Mouse (Mus musculus): ENCODE data around the gene Ensa. TPM values are rescaled to one million over a fixed set of nuclear protein-coding genes. Genes with fewer than 3 reads are reported as not detected.
"Not testable (repeated sequence)": the region's sequence is repeated elsewhere in the genome, so short reads cannot be mapped to it uniquely, and the experiment has no call there.

Gene Ensa
- polyA plus RNA-seq, 1 experiment from 2014 or later, result 118 TPM

DNA sequence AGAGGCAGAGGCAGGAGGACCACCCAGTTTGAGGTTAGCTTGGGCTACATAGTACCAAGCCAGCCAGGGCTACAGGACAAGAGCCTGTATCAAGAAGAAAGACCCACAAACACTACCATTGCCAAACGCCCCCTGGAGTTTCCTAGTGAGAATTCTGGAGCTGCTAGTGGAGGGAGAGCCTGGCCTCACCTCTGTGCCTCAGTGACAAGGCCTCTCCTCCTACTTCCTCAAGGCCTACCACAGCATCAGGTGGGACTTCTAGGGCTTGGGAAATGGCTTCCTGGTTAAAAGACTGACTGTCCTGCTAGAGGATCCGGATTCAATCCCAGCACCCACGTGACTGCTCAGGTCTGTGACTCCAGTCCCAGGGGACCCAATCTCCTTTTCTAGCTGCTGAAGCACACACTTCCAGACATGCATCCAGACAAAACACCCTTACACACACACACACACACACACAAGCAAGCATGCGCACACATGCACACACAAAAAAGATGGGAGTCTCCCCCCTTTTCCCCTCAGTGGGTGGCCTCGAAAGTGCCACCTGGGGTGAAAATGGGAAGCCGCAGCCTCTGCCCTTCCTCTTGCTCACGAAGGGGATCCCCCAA, 27.5 kb downstream of the Ensa start:
- Histone ChIP-seq H3K9ac (ENCODE audit: low read depth, low read length) (no peak overlapping the region), H3K36me3 (ENCODE audit: control insufficient read depth, insufficient read depth, low read length) (no peaks in the 10 kb centered on the region), H3K4me3 (ENCODE audit: low read length) (no peak overlapping the region), H3K27me3 (replicated peaks; ENCODE audit: control insufficient read depth, insufficient read depth, low read length) (no peaks in the 10 kb centered on the region), H3K27ac (ENCODE audit: low read depth, low read length) (no peak overlapping the region), H3K9me3 (ENCODE audit: control insufficient read depth, low read length) (no peaks in the 10 kb centered on the region), H3K4me2 (ENCODE audit: low read length) (no peak overlapping the region), H3K4me1 (ENCODE audit: control insufficient read depth, insufficient read depth, low read depth, low read length) (no peaks in the 10 kb centered on the region)
- no peak for ATAC-seq
- 54% methylated on average over 7 of the region's 7 CpGs for WGBS

DNA sequence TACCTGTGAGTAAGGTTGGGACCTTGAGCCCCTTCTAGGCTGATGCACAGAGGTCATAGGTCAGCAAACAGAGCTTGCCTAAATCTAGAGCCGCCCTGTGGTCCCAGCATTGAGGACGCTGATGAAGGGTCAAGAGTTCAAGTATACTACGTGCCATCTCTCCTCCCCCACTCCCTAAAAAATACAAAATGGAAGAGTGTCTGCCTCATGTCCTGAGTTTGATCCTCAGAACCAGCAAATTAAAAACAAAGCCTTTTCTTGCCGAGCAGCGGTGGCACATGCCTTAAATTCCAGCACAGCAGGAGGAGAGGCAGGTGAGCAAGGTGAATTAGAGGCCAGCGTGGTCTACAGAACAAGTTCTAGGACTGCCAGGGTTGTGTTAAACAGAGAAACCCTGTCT, 28.1 kb downstream of the Ensa start:
- H3K36me3 ChIP-seq (ENCODE audit: control insufficient read depth, insufficient read depth, low read length), result no peaks in the 10 kb centered on the region
- no peak for ATAC-seq
- H3K9me3 ChIP-seq (ENCODE audit: control insufficient read depth, low read length), result no peaks in the 10 kb centered on the region
- no peaks in the 10 kb centered on the region for H3K27me3 ChIP-seq (replicated peaks; ENCODE audit: control insufficient read depth, insufficient read depth, low read length)
- no peak overlapping the region for H3K9ac ChIP-seq (ENCODE audit: low read depth, low read length)
- no peak overlapping the region for H3K27ac ChIP-seq (ENCODE audit: low read depth, low read length)
- 16% methylated on average over 6 of the region's 6 CpGs for WGBS
- peaks cover 2% of the 10 kb centered on the region; the same call in 1 of the 2 replicates for H3K4me1 ChIP-seq (ENCODE audit: control insufficient read depth, insufficient read depth, low read depth, low read length)
- no peak overlapping the region for H3K4me3 ChIP-seq (ENCODE audit: low read length)
- H3K4me2 ChIP-seq (ENCODE audit: low read length), result no peak overlapping the region

DNA sequence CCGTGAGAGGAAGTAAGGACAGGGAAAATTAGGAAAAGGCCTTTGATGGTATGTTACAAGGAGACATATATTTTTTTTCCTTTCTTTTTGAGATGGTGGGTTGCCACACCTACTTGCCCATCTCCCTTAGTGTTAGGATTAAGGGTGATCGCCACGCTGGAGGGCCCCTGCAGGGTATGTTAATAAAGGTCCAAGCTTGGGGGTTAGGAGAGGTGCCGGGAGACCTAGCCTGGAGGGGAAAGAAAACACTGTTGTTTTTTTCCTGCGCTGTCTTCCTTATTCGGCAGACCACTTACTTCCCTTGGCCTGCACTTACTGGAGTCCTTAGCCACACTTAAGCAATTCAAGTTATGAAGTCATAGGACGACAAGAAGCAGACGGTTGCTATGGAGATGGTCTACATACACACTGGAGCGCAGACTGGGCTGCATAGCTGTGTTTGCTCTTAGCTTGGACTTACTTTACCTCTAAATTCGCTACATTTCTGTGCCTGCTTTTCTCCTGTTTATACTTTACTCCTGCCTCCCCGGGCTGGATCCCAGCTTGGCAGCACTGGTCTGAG, 28.8 kb downstream of the Ensa start:
- Histone ChIP-seq H3K36me3 (ENCODE audit: control insufficient read depth, insufficient read depth, low read length) (no peaks in the 10 kb centered on the region), H3K27me3 (replicated peaks; ENCODE audit: control insufficient read depth, insufficient read depth, low read length) (no peaks in the 10 kb centered on the region), H3K27ac (ENCODE audit: low read depth, low read length) (no peak overlapping the region), H3K4me2 (ENCODE audit: low read length) (no peak overlapping the region), H3K4me3 (ENCODE audit: low read length) (no peak overlapping the region), H3K9ac (ENCODE audit: low read depth, low read length) (no peak overlapping the region), H3K4me1 (ENCODE audit: control insufficient read depth, insufficient read depth, low read depth, low read length) (peaks cover 3% of the 10 kb centered on the region; the same call in 1 of the 2 replicates), H3K9me3 (ENCODE audit: control insufficient read depth, low read length) (no peaks in the 10 kb centered on the region)
- no peak for ATAC-seq
- 20% methylated on average over 11 of the region's 11 CpGs for WGBS

DNA sequence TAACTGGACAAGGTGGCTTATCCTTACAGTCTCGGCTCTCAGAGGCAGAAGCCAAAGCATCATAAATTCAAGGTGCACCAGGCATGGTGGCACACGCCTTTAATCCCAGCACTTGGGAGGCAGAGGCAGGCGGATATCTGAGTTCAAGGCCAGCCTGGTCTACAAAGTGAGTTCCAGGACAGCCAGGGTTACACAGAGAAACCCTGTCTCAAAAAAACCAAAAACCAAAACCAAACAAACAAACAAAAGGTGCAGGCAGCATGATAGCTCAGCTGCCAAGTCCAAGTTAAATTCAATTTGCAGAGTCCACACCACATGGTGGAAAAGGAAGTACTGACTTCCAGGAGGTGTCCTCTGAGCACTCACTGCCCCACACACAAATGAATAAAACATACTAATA, 29.6 kb downstream of the Ensa start:
- H3K27me3 ChIP-seq (replicated peaks; ENCODE audit: control insufficient read depth, insufficient read depth, low read length); H3K4me1 ChIP-seq (ENCODE audit: control insufficient read depth, insufficient read depth, low read depth, low read length): not testable (repeated sequence)
- 93% methylated on average over 3 of the region's 3 CpGs for WGBS

GRCm38 (mm10) chr3:95655437-95655836, 30.6 kb downstream of the Ensa start:
- H3K27me3 ChIP-seq (replicated peaks; ENCODE audit: control insufficient read depth, insufficient read depth, low read length), result no peaks in the 10 kb centered on the region
- no peak for ATAC-seq

More for the DNA sequence above, 29.6 kb downstream of the Ensa start:
- H3K9ac ChIP-seq (ENCODE audit: low read depth, low read length); H3K4me2 ChIP-seq (ENCODE audit: low read length); H3K27ac ChIP-seq (ENCODE audit: low read depth, low read length); H3K4me3 ChIP-seq (ENCODE audit: low read length); H3K36me3 ChIP-seq (ENCODE audit: control insufficient read depth, insufficient read depth, low read length); ATAC-seq; H3K9me3 ChIP-seq (ENCODE audit: control insufficient read depth, low read length): not testable (repeated sequence)

GRCm38 (mm10) chr3:95657108-95657507, 32.3 kb downstream of the Ensa start:
- Histone ChIP-seq H3K9me3 (ENCODE audit: control insufficient read depth, low read length) (no peaks in the 10 kb centered on the region), H3K27ac (ENCODE audit: low read depth, low read length) (no peak overlapping the region), H3K27me3 (replicated peaks; ENCODE audit: control insufficient read depth, insufficient read depth, low read length) (no peaks in the 10 kb centered on the region), H3K4me3 (ENCODE audit: low read length) (no peak overlapping the region), H3K36me3 (ENCODE audit: control insufficient read depth, insufficient read depth, low read length) (peaks cover 3% of the 10 kb centered on the region; the same call in 1 of the 2 replicates), H3K4me1 (ENCODE audit: control insufficient read depth, insufficient read depth, low read depth, low read length) (peaks cover 18% of the 10 kb centered on the region), H3K4me2 (ENCODE audit: low read length) (no peak overlapping the region), H3K9ac (ENCODE audit: low read depth, low read length) (no peak overlapping the region)
- no peak for ATAC-seq
- WGBS, result 93% methylated on average over 3 of the region's 3 CpGs

More at GRCm38 (mm10) chr3:95655437-95655836, 30.6 kb downstream of the Ensa start:
- Histone ChIP-seq H3K9ac (ENCODE audit: low read depth, low read length) (no peak overlapping the region), H3K36me3 (ENCODE audit: control insufficient read depth, insufficient read depth, low read length) (no peaks in the 10 kb centered on the region; the same call in 1 of the 2 replicates), H3K4me2 (ENCODE audit: low read length) (no peak overlapping the region), H3K9me3 (ENCODE audit: control insufficient read depth, low read length) (no peaks in the 10 kb centered on the region), H3K4me3 (ENCODE audit: low read length) (no peak overlapping the region), H3K27ac (ENCODE audit: low read depth, low read length) (no peak overlapping the region), H3K4me1 (ENCODE audit: control insufficient read depth, insufficient read depth, low read depth, low read length) (peaks cover 5% of the 10 kb centered on the region)
- 88% methylated on average over 5 of the region's 5 CpGs for WGBS

- WGBS, result 81% methylated on average over 3 of the region's 3 CpGs
- Histone ChIP-seq H3K4me2 (ENCODE audit: low read length) (peak overlapping the region; percentile 94), H3K27ac (ENCODE audit: low read depth, low read length) (no peak overlapping the region; the same call in 1 of the 2 replicates), H3K36me3 (ENCODE audit: control insufficient read depth, insufficient read depth, low read length) (peaks cover 3% of the 10 kb centered on the region; the same call in 1 of the 2 replicates), H3K4me3 (ENCODE audit: low read length) (peak overlapping the region; percentile 57), H3K27me3 (replicated peaks; ENCODE audit: control insufficient read depth, insufficient read depth, low read length) (no peaks in the 10 kb centered on the region), H3K9ac (ENCODE audit: low read depth, low read length) (no peak overlapping the region; the same call in 1 of the 2 replicates), H3K9me3 (ENCODE audit: control insufficient read depth, low read length) (no peaks in the 10 kb centered on the region), H3K4me1 (ENCODE audit: control insufficient read depth, insufficient read depth, low read depth, low read length) (peaks cover 25% of the 10 kb centered on the region)
- no peak for ATAC-seq
Measured at GRCm38 (mm10) chr3:95657711-95658110, 32.9 kb downstream of the Ensa start.

DNA sequence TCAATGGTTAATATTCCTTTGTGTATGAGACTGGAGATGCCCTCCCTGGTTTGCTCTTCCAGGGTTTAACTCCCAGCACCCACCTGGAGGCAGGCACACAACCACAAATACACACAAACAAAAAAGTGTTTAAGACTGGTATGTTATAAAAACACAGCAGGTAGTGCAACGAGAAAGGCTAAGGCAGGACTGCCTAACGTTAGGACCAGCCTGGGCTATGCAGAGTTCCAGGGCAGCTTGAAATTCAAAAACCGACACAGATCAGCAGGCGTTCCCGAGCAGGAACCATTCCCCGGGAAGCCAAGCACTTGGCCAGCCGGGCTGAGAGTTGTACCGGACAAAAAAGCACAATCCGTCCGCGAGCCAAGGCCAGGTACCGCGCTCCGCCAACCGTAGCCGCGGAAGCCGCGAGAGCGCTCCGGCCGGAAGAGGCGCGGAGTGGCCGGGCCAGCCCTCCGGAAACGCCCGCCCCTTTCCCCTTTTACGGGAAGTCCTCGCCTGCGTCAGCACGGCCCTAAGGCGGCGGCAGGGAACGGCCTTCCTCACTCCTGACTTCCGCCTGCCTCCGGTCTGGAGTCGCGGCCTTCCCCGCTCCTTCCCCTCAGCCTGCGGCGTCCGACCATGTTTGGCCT, 33.6 kb downstream of the Ensa start, which contains the start of gene Mcl1:
Gene Mcl1, plus strand, starts transcription at position 553 of the 632 bp plus-strand sequence.
- Histone ChIP-seq H3K9me3 (ENCODE audit: control insufficient read depth, low read length) (no peaks in the 10 kb centered on the region), H3K4me2 (ENCODE audit: low read length) (peak within 1 kb of the TSS; percentile 94), H3K4me3 (ENCODE audit: low read length) (peak within 1 kb of the TSS; percentile 57), H3K4me1 (ENCODE audit: control insufficient read depth, insufficient read depth, low read depth, low read length) (peaks cover 29% of the 10 kb centered on the region), H3K36me3 (ENCODE audit: control insufficient read depth, insufficient read depth, low read length) (peaks cover 3% of the 10 kb centered on the region; the same call in 1 of the 2 replicates), H3K27me3 (replicated peaks; ENCODE audit: control insufficient read depth, insufficient read depth, low read length) (no peaks in the 10 kb centered on the region), H3K27ac (ENCODE audit: low read depth, low read length) (peak within 1 kb of the TSS; percentile 99), H3K9ac (ENCODE audit: low read depth, low read length) (peak within 1 kb of the TSS; percentile 84)
- ATAC-seq, result peak; percentile 97
- WGBS, result under 1% methylated on average over 39 of the region's 43 CpGs
